Mouse (Mus musculus) embryonic fibroblast, embryonic 13.5 days (primary cell): ENCODE measurements around the gene Golim4. TPM values are rescaled to one million over a fixed set of nuclear protein-coding genes. Genes with fewer than 3 reads are reported as not detected.

ENCODE experiments used
- H3K27ac ChIP-seq: 2 replicates; pipeline ENCODE4 v1.5.1; 2012; ENCODE audit warnings: low read length, control low read depth, inconsistent platforms; ENCODE audit not compliant: insufficient read depth
- H3K4me1 ChIP-seq: 2 replicates; pipeline ENCODE4 v1.6.1; 2011; ENCODE audit warnings: low read length; ENCODE audit not compliant: control insufficient read depth, insufficient read depth
- H3K4me3 ChIP-seq: 2 replicates; pipeline ENCODE4 v1.5.1; 2011; ENCODE audit warnings: mild to moderate bottlenecking, control low read depth, low read length; ENCODE audit not compliant: insufficient read depth
- CTCF ChIP-seq: IDR thresholded peaks from 2 replicates; pipeline ENCODE4 v1.5.1; 2011; ENCODE audit warnings: mild to moderate bottlenecking, control low read depth, low read length, moderate library complexity, borderline replicate concordance; ENCODE audit not compliant: insufficient read depth
- POLR2A ChIP-seq: IDR thresholded peaks from 2 replicates; pipeline ENCODE4 v1.6.1; 2011; ENCODE audit warnings: low read depth, mild to moderate bottlenecking, control low read depth, low read length, moderate library complexity
- polyA plus RNA-seq: library from polyadenylated mRNA; stranded (reverse); fragments of >200 nt; gene quantifications from 2 replicates; pipeline ENCODE4 v1.2.4, GENCODE M21; 2011; ENCODE audit warnings: low read depth; ENCODE audit not compliant: missing spikeins, insufficient read length

Gene Golim4
- polyA plus RNA-seq, 1 experiment: 125 TPM

DNA sequence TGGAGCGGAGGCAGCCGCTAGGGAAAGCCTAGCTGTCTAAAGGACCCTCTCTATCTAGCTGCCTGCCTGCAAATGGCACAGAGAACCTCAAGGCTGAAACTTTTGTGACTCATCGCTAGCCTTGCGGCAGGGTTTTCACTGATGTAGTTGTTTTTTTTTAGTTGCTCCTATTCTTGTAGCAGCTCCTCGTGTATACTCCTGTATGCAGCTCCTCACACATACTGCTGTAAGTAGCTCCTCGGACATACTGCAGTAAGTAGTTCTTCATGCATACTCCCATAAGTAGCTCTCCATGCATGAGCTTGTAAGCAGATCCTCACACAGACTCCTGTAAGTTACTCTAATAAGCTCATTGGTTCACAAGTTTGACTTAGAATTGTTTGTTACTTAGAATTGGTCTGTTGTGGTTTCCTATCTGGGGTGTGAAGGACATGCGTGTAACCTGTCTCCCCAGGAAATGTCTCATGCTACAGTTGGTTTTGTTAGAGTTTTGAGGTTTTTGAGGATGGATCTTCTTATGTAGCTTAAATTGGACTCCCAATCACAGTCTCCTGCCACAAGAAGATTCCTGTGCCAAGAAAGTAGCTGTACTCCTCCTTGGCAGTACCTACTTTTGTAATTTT is 26.7 kb downstream of the Golim4 start:
- TF ChIP-seq CTCF (no peak), POLR2A (no peak)
- H3K4me1 ChIP-seq: no peaks in the 10 kb centered on the region; the same call in 1 of the 2 replicates
- H3K4me3 ChIP-seq: no peak overlapping the region
- H3K27ac ChIP-seq: no peak overlapping the region

DNA sequence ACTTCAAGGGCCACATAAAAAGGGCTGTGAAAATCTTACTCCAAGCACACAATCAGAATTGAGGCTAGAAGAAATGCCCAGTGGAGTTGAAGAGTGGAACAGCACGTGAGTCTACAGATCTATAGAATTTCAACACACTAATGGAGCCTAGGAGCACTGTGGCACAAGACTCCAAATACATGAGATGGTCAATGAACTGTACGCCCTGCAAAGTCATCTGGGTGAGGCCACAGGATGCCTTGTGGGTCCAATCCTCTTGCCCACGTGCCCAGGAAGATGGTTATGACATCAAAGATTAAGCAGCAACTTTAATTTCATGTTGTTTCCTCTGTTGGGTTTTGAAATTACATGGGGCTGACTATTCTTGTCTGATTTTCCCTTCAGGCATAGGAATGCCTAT is 30.4 kb downstream of the Golim4 start:
- no peak for TF ChIP-seq CTCF
- TF ChIP-seq POLR2A: no peak
- no peak overlapping the region for H3K27ac ChIP-seq
- H3K4me1 ChIP-seq: no peaks in the 10 kb centered on the region; the same call in 1 of the 2 replicates
- H3K4me3 ChIP-seq: no peak overlapping the region

DNA sequence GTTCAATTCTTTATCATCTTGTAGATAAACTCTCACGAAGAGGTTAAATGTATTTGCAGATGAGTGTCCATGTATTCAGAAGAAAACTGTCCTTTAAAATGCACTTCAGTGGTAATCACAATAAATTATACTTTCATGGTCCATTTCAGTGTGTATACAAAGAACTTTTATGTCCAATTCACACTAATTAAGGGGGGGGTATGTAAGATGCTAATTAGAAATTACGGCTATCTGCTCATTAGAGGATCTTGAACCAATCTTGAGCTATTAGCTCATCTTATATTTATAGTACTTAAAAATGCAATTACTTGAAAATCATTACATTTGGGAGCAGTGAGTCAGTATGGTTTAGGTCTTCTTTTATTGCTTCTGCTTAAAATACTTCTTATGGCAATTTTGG is 31.6 kb downstream of the Golim4 start:
- Histone ChIP-seq H3K27ac (no peak overlapping the region), H3K4me1 (no peaks in the 10 kb centered on the region), H3K4me3 (no peak overlapping the region)
- TF ChIP-seq POLR2A (no peak), CTCF (no peak)

DNA sequence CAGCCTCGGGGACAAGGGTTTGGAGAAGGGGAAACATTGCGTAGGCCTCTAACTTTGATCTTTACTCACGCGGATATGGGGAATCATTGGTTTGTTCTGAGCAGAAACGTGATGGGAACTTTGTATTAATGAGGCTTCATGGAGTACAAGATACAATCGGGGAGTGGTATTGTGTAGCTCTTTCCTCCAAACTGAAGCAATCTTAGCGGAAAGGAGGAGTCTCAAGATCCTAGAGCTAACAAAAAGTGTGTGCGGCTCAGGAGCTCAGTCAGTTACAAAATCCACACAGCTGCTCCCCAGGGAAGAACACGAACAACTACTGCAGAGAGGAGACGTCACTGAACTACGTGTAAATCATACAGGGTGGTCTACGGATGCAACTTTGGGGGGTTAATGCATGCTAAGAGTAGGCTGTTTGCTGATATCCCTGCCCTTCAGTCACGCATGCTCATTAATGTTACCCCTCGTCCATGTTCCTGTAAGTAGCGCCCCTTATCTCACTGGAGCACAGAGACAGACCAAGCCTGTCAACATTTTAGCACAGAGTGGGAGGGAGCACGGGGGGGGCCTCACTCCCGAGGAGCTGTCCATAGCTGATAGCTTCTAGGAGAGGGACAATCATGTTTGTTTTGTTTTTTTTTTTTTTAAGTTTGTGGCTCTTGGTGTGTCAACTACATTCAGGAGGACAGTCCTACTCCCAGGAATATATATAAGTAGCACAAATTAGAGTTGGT is 38.8 kb downstream of the Golim4 start:
- H3K27ac ChIP-seq: no peak overlapping the region
- TF ChIP-seq POLR2A: no peak
- no peak for TF ChIP-seq CTCF
- no peak overlapping the region for H3K4me3 ChIP-seq
- no peaks in the 10 kb centered on the region for H3K4me1 ChIP-seq

DNA sequence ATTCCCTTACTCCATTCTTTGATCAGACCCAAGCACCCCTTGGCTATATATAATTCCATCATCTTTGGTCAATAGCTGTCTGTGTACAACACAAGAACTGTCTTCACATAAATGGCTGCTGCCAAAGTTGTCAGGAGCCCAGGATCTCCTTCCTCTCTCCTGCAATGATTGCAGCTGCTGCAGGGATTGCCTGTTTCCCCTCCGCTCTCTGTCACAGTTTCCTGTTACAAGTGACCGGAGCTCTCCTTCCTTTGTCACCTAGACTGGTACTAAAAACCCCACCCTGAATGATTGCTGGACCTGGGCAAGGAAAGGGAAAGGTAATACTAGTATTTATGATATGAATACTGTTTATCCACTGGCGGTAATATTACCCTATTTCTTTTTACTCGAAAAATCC is 44.0 kb downstream of the Golim4 start:
- Histone ChIP-seq H3K4me1 (peaks cover 8% of the 10 kb centered on the region), H3K4me3 (no peak overlapping the region), H3K27ac (no peak overlapping the region)
- TF ChIP-seq POLR2A: no peak
- no peak for TF ChIP-seq CTCF

DNA sequence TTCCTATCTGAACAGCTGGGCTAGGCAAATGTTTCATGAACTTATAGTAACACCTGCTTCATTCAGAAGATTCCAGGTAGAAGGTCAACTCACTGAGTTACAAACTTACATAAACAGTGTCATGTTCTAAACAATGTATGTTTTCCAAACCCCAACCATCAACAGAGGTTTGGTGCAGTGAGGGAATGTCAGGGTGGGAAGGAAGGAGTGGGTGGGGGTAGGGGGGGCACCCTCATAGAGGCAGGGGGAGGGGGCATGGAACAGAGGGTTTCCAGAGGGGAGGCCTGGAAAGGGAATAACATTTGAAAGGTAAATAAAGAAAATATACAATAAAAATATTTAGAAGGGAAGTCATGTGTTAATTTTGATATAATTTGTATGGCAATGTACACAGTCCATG is 46.0 kb downstream of the Golim4 start:
- H3K4me3 ChIP-seq: no peak overlapping the region
- peak overlapping the region; percentile 22; the same call in 1 of the 2 replicates for H3K27ac ChIP-seq
- TF ChIP-seq POLR2A: no peak
- TF ChIP-seq CTCF: no peak
- peaks cover 8% of the 10 kb centered on the region for H3K4me1 ChIP-seq

DNA sequence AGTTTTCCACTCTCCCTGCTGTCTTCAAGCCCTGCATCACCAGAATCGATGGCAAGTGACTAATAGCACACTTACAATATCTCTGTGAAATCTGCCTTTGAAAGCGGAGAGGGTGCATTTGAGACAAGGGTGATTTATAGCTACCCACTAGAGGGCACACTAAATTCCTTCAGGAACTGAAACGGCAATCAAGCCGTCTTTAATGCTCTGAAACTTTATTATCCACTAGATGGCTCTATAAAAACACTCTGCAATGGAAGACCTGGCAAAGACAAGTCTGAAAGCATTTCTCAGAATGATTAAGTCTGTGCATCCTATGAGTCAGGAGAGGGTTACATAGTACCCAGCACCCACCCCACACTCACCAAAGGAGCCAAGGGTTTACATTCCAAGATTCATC is 46.5 kb downstream of the Golim4 start:
- Histone ChIP-seq H3K4me3 (no peak overlapping the region), H3K4me1 (peaks cover 8% of the 10 kb centered on the region), H3K27ac (peak overlapping the region; percentile 22; the same call in 1 of the 2 replicates)
- TF ChIP-seq POLR2A: no peak
- no peak for TF ChIP-seq CTCF

DNA sequence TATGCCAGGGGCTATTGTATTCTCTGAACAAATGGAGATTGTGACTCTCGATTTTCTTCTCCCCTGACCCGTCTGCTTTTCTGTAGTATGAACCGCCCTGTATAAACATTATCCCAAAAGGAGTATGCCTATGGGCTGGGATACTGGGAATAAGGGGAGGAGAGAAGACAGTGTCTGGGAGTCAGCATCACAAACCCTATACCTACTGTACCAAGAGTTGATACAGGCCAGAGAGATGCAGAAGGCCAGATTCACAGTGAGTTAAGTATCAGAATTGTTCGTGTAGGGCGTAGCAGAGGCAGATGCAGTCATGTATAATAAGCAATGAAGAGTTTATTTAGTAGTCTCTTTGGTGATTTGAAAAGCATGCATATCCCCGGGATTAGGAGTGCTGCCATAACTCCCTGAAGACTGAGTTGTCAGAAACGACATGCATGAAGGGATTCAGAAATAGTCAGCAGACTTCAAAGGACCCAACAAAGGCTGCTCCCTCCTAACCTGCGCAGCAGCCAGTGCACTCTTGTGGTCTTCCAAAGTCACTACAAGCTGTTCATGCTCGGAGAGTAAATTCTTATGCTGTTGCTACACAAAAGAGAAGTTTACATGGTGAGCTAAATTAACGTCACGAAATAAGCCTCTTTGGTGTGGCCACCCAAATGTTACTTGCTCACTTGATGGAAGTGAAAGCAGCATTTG is 54.7 kb downstream of the Golim4 start:
- H3K4me1 ChIP-seq: no peaks in the 10 kb centered on the region
- no peak overlapping the region for H3K27ac ChIP-seq
- no peak overlapping the region for H3K4me3 ChIP-seq
- TF ChIP-seq POLR2A: no peak
- TF ChIP-seq CTCF: no peak

DNA sequence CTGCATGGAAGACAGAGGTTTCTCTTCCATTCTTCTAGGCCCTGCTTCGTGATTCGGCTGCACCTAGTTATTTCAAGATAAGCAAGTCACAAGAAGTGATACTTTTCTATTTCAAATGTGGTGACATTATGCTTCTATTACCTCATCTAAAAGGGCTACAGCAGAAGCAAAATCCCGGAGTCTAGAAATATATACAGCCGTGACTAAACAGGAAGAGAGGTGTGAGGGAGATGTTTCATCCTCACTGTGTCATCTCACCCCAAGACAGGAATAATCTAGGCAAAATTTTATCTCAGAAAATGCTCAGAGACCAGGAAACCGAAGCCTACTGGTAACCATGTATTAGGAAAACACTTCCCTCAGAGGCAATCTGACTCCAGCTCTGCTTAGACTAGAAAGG is 61.7 kb downstream of the Golim4 start:
- TF ChIP-seq POLR2A (no peak), CTCF (no peak)
- Histone ChIP-seq H3K4me3 (no peak overlapping the region), H3K4me1 (no peaks in the 10 kb centered on the region)

DNA sequence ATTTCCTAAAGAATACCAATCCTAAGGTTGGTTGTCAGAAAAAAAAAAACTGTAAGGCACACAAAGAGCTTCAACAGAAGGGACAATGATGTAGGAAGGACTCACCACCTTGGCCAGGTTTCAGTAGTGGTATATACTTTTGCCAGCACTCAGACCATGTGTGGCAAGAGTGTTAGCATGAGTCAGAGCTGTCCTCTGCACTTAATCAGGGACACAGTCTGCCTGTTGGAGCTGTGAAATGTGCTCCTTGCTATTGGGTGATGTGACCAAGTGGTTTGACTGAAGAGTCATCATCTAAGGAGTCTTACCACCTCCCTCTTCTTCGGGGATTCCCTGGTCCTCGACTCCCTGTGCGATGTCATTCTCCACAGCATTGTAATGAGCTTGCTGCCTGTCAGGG is 65.2 kb downstream of the Golim4 start:
- no peak overlapping the region for H3K4me3 ChIP-seq
- H3K27ac ChIP-seq: no peak overlapping the region
- TF ChIP-seq POLR2A (no peak), CTCF (no peak)
- no peaks in the 10 kb centered on the region for H3K4me1 ChIP-seq

More for the DNA sequence above, 61.7 kb downstream of the Golim4 start:
- no peak overlapping the region for H3K27ac ChIP-seq
